Mouse (Mus musculus): Measurements from ENCODE around the gene Ino80b. TPM values are rescaled to one million over a fixed set of nuclear protein-coding genes. Genes with fewer than 3 reads are reported as not detected.

Ino80b gene
- total and polyA plus RNA-seq, 2 experiments from 2014 or later: 15.3 to 40.1 TPM

DNA sequence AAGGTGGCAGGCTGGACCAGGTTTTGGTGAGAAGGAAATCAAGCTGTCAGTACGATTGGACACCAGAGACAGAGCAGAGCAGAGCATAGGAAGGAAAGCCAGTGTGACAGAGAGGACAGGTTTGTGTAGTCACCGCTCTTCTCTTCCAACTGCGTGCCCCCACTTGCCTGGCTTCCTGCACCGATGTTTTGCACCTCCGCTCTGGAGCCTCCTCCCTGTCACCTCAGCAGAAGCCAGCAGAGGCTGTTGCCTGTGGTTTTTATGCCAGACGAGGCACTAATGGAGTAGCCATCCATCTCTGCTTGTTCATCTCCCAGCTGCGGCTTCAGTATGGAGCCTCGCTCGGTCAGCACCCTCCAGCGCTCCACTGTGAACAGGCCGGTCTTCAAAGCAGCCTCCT is 17.7 kb upstream of the Ino80b start:
- Histone ChIP-seq H3K9ac (no peak overlapping the region), H3K36me3 (ENCODE audit: insufficient read depth) (no peaks in the 10 kb centered on the region), H3K27ac (ENCODE audit: low read depth, low read length) (no peak overlapping the region), H3K27me3 (ENCODE audit: insufficient read depth, low read length) (peaks cover 4% of the 10 kb centered on the region), H3K9me3 (ENCODE audit: low read length) (no peaks in the 10 kb centered on the region), H3K4me1 (ENCODE audit: insufficient read depth) (no peaks in the 10 kb centered on the region), H3K4me2 (ENCODE audit: low read depth) (peak overlapping the region; percentile 66; the same call in 1 of the 2 replicates), H3K4me3 (ENCODE audit: low read depth, low read length) (no peak overlapping the region)
- TF ChIP-seq CTCF (IDR thresholded peaks at IDR 0.05; ENCODE audit: low read depth): no peak
- DNase-seq: no peak
- 61% methylated on average over 11 of the region's 11 CpGs for WGBS
- no peak for ATAC-seq

DNA sequence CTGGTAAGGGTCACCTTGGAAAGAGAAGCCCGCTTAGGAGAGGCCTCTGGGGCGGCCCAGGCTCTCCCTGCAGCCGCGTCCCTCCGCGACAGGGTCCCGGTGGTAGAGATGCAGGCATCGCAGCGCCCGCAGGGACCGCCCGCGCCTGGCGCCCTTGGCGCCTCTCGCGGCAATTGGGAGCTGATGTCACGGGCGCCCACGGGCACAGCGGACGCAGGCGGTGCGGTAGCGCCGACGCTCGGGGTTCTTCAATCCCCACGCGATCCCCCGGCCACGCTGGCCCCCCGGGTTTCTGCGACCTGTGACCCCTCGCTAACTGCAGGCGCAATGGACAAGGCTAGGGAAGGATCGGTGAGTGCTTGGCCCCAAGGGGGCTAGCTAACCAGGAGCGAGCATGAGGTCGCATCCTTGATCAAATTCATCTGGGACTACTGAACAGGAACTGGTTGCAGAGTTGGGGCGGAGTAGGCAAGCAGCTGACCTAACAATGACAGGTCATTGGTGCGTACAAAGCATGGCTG is 17.0 kb upstream of the Ino80b start:
- Histone ChIP-seq H3K9me3 (ENCODE audit: low read length) (no peaks in the 10 kb centered on the region), H3K27me3 (ENCODE audit: insufficient read depth, low read length) (peaks cover 4% of the 10 kb centered on the region), H3K9ac (peak overlapping the region; percentile 65), H3K27ac (ENCODE audit: low read depth, low read length) (no peak overlapping the region), H3K4me3 (ENCODE audit: low read depth, low read length) (peak overlapping the region; percentile 34), H3K4me1 (ENCODE audit: insufficient read depth) (no peaks in the 10 kb centered on the region), H3K36me3 (ENCODE audit: insufficient read depth) (no peaks in the 10 kb centered on the region), H3K4me2 (ENCODE audit: low read depth) (peak overlapping the region; percentile 66)
- DNase-seq: peak; percentile 68
- 2% methylated on average over 41 of the region's 41 CpGs for WGBS
- peak; percentile 81 for ATAC-seq
- peak; percentile 14; the same call in 1 of the 2 replicates for TF ChIP-seq CTCF (IDR thresholded peaks at IDR 0.05; ENCODE audit: low read depth)

DNA sequence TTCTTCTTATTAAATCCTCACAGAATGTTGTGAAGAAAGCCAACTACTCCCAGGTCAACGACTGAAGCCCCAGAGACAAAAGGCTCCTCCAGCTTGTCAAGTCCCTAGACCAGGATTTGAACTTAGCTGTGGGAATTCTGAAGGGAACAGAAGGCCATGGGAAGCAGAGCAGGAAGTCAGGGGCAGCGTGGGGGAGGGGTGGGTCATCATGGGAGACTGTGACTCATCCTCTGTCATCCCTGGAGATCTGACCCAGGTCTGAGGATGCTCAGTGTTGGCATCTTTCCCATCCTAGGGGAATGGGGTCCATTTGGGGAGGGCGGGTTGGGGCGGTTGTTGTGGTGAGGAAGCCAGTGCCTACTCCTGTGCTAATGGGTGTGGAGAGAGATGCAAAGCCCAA is 16.4 kb upstream of the Ino80b start:
- 30% methylated on average over 4 of the region's 4 CpGs for WGBS
- Histone ChIP-seq H3K36me3 (ENCODE audit: insufficient read depth) (no peaks in the 10 kb centered on the region), H3K9ac (peak overlapping the region; percentile 65), H3K4me2 (ENCODE audit: low read depth) (peak overlapping the region; percentile 66), H3K4me1 (ENCODE audit: insufficient read depth) (no peaks in the 10 kb centered on the region), H3K27ac (ENCODE audit: low read depth, low read length) (no peak overlapping the region), H3K4me3 (ENCODE audit: low read depth, low read length) (peak overlapping the region; percentile 34), H3K27me3 (ENCODE audit: insufficient read depth, low read length) (peaks cover 4% of the 10 kb centered on the region), H3K9me3 (ENCODE audit: low read length) (no peaks in the 10 kb centered on the region)
- TF ChIP-seq CTCF (IDR thresholded peaks at IDR 0.05; ENCODE audit: low read depth): no peak
- DNase-seq (no peak), ATAC-seq (no peak)

DNA sequence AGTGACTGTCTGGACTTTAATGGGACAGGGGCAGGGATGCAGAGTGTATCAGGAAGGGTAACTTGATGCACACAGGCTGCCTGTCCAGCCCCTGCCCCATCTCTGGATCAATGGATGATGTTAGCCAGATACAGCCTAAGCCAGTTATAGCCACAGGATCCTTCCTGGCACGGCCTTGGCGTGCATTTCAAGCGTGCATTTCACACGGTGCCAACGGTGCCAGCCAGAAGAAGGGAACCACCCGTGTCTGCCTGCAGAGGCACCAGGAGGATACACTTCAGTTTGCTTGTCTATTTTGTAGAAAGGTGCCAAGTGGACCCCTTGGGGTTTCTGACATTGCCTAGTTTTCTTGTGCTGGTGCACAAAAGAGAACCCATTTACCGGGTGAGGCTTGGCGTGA is 14.8 kb upstream of the Ino80b start:
- no peaks in the 10 kb centered on the region for H3K9me3 ChIP-seq (ENCODE audit: low read length)
- no peak overlapping the region for H3K9ac ChIP-seq
- no peak overlapping the region for H3K27ac ChIP-seq (ENCODE audit: low read depth, low read length)
- WGBS: 80% methylated on average over 8 of the region's 8 CpGs
- TF ChIP-seq CTCF (IDR thresholded peaks at IDR 0.05; ENCODE audit: low read depth): no peak
- no peaks in the 10 kb centered on the region for H3K36me3 ChIP-seq (ENCODE audit: insufficient read depth)
- peaks cover 11% of the 10 kb centered on the region for H3K27me3 ChIP-seq (ENCODE audit: insufficient read depth, low read length)
- H3K4me3 ChIP-seq (ENCODE audit: low read depth, low read length): no peak overlapping the region
- ATAC-seq: no peak
- DNase-seq: no peak
- no peaks in the 10 kb centered on the region for H3K4me1 ChIP-seq (ENCODE audit: insufficient read depth)
- H3K4me2 ChIP-seq (ENCODE audit: low read depth): no peak overlapping the region

DNA sequence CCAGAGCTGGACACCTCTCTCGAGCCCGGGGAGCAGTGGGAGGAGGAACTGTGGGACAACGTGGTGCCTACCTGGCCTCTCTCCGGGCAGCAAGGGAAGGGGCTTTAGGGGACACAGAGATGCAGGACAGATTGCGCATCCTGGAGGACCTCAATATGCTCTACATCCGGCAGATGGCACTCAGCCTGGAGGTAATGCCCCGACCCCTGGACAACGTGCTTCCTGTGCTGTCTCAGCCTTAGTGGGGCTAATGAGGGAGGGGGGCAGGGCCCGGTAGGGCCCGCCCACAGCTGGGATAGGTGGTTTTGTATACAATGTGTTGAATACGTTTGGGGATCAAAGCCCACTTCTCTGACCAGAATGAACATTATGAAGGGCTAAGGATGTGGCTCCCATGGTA is 12.8 kb upstream of the Ino80b start:
- TF ChIP-seq CTCF (IDR thresholded peaks at IDR 0.05; ENCODE audit: low read depth): no peak
- H3K9ac ChIP-seq: 0 out of 2 replicates have a peak overlapping the region, but pooled peaks have one; percentile 48
- ATAC-seq (0 out of 2 replicates have a peak, but pooled peaks have one; percentile 5), DNase-seq (no peak)
- H3K27ac ChIP-seq (ENCODE audit: low read depth, low read length): peak overlapping the region; percentile 66
- peak overlapping the region; percentile 48 for H3K4me2 ChIP-seq (ENCODE audit: low read depth)
- 0 out of 2 replicates have a peak overlapping the region, but pooled peaks have one; percentile 26 for H3K4me3 ChIP-seq (ENCODE audit: low read depth, low read length)
- no peaks in the 10 kb centered on the region for H3K36me3 ChIP-seq (ENCODE audit: insufficient read depth)
- H3K4me1 ChIP-seq (ENCODE audit: insufficient read depth): no peaks in the 10 kb centered on the region
- peaks cover 14% of the 10 kb centered on the region for H3K27me3 ChIP-seq (ENCODE audit: insufficient read depth, low read length)
- WGBS: 7% methylated on average over 11 of the region's 11 CpGs
- no peaks in the 10 kb centered on the region for H3K9me3 ChIP-seq (ENCODE audit: low read length)

DNA sequence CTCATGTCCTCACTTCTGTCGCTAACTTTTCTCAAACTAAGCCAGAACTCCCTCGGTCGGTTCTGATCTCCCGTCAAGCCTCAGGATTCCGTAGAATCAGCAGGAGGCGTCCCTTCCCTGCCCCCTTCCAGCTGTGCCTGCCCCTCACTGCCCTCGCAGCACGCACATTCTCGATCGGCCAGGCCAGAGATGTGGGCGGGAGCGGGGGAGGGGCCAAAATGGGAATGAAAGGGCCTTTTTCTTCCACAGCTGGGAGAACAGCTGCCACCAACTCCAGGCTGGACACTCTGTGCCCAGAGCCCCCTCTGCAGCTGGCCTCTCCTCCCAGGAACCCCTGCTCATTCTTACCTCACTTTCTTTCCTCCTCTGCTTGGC is 12.3 kb upstream of the Ino80b start:
- peak overlapping the region; percentile 72 for H3K27ac ChIP-seq (ENCODE audit: low read depth, low read length)
- H3K9me3 ChIP-seq (ENCODE audit: low read length): no peaks in the 10 kb centered on the region
- H3K36me3 ChIP-seq (ENCODE audit: insufficient read depth): no peaks in the 10 kb centered on the region
- no peaks in the 10 kb centered on the region for H3K4me1 ChIP-seq (ENCODE audit: insufficient read depth)
- TF ChIP-seq CTCF (IDR thresholded peaks at IDR 0.05; ENCODE audit: low read depth): no peak
- peak; percentile 42 for DNase-seq
- peak overlapping the region; percentile 48 for H3K4me2 ChIP-seq (ENCODE audit: low read depth)
- peak overlapping the region; percentile 48; the same call in 1 of the 2 replicates for H3K9ac ChIP-seq
- ATAC-seq: peak; percentile 57
- WGBS: 4% methylated on average over 12 of the region's 12 CpGs
- peaks cover 14% of the 10 kb centered on the region for H3K27me3 ChIP-seq (ENCODE audit: insufficient read depth, low read length)
- H3K4me3 ChIP-seq (ENCODE audit: low read depth, low read length): peak overlapping the region; percentile 26

DNA sequence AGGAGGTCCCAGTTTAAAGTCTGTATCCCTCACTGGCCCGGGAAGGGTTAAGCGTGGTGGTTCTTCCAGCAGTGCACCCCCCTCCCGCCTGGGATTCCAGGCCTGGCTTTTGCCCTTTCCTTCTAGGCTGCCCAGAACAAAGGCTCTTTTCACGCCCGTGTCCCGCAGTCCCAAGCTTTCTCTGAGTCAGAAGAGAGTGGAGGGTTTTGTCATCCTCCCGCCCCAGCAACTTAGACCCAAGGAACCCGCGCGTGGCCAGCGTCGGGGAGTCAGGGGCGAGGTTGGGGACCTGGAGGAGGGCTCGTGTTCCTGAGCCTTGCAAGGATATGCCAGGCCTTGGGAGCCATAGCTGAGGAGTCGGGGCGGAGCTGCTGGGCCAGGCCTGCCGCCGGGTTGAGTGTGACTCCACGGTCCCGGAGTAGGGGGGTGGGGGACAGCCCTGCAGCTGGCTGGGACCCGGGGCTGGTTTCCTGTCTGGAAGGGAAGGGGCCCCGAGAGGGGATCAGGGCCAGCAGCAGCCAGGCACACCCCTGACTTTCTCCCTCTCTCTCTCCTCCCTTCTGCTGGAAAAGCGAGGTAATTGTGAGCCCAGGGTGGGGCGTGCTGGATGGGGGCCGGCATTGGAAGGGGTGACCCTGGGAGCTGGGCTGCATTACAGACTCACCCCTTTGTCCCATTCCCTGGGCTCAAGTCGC is 11.8 kb upstream of the Ino80b start:
- peak; percentile 44 for DNase-seq
- peak overlapping the region; percentile 48 for H3K9ac ChIP-seq
- H3K27me3 ChIP-seq (ENCODE audit: insufficient read depth, low read length): peaks cover 14% of the 10 kb centered on the region
- no peaks in the 10 kb centered on the region for H3K4me1 ChIP-seq (ENCODE audit: insufficient read depth)
- H3K9me3 ChIP-seq (ENCODE audit: low read length): no peaks in the 10 kb centered on the region
- H3K27ac ChIP-seq (ENCODE audit: low read depth, low read length): peak overlapping the region; percentile 72
- peak; percentile 64 for ATAC-seq
- TF ChIP-seq CTCF (IDR thresholded peaks at IDR 0.05; ENCODE audit: low read depth): no peak
- peak overlapping the region; percentile 26 for H3K4me3 ChIP-seq (ENCODE audit: low read depth, low read length)
- H3K36me3 ChIP-seq (ENCODE audit: insufficient read depth): no peaks in the 10 kb centered on the region
- H3K4me2 ChIP-seq (ENCODE audit: low read depth): peak overlapping the region; percentile 48
- WGBS: 2% methylated on average over 26 of the region's 26 CpGs

Measured in forebrain, postnatal 0 days (tissue).